ENCODE assay signal across 16 mouse cellular contexts in the genomic region with DNA sequence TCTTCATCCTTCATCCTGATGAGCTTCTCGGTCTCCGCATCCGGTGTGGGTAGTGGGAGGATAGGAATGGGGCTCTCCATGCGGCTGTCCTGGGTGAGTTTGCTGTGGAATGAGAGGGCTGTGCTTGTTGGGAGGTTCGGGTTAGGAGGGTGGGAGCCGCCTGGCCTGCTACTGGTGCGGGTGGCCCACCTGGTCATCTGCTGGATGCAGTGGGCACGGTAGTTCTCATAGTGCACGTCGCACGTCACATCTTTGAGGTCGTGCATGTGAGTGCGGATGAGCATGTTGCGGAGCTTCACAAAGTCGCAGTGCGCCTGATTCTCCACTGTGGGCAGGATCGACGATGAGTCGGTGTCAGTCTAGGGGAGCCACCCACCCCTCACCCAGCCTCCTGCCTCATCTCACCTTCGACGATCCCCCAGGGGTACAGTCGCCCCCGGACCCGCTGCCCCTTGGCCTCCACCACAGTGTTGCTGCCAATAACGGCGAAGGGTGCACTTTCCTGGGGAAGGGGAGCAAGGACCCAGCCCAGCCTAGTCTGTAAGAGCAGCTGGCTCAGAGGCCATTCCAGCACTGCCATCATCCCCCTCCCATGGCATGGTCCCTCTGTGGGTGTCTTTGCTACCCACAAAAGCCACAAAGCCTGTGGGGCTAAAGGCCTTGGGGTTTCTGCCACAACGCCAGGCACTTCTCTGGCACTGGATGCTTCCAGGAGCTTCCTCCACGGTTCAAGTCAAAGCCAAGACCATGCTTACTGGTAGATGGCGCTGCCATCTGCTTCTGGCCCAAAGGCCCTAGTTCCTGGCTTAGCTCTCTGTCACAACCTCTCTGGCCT. TPM values are rescaled to one million over a fixed set of nuclear protein-coding genes. Genes with fewer than 3 reads are reported as not detected.
A peak's percentile ranks its signal among the peaks of the same experiment; 100 is the strongest.
DNase-seq lines count a peak whose midpoint lies in the region; ATAC-seq and TF ChIP-seq lines count a peak whose summit lies in the region.
"Had no signal": no experiment of that assay in that cellular context is flagged by ENCODE, and none has a peak within 500 bp of the region (broad histone marks: within the 10 kb centered on the region; RNA-seq: fewer than 3 reads in every experiment).

No protein-coding gene starts in this region.

- no peak for TF ChIP-seq EP300 in stomach, postnatal 0 days (optimal IDR thresholded peaks at IDR 0.05)

- WGBS in stomach, postnatal 0 days, result 73% methylated on average over 29 of the region's 29 CpGs

- no peak overlapping the region for H3K27ac ChIP-seq in stomach, postnatal 0 days (replicated peaks)
- H3K27ac ChIP-seq: hindbrain, embryonic 10.5 days; midbrain, embryonic 13.5 days; neural tube, embryonic 12.5 days; stomach, embryonic 15.5 days had no signal

- H3K4me1 ChIP-seq in stomach, postnatal 0 days (replicated peaks; ENCODE audit: control insufficient read depth, insufficient read depth), result 0 out of 2 replicates have a peak, but pooled peaks cover 2% of the 10 kb centered on the region

- peak; percentile 21 for TF ChIP-seq CTCF in stomach, postnatal 0 days (IDR thresholded peaks at IDR 0.05; ENCODE audit: low read depth)

- DNase-seq in cerebellum, adult 18-20 months, result peak; percentile 18 to 44
- DNase-seq in cerebellum, adult 9-10 months, result no peak
- peak; percentile 14 to 16 for DNase-seq in layer of hippocampus, postnatal 25 days (ENCODE audit: extremely low spot score in 1 of 2, low spot score in 1 of 2)
- no peak for DNase-seq in layer of hippocampus, adult 11-12 months (ENCODE audit: low spot score)
- DNase-seq in thymus, postnatal 4 days, result peak; percentile 20
- no peak for DNase-seq in thymus, postnatal 36 days
- DNase-seq in stomach, postnatal 0 days (ENCODE audit: low spot score), result no peak
- no peak for DNase-seq in adrenal gland, postnatal 4 days (ENCODE audit: low spot score in 2 of 2)
- DNase-seq: gastrocnemius, postnatal 14 days; kidney, adult 11 months; thymus, postnatal 25 days had no signal

- no peak for ATAC-seq in stomach, postnatal 0 days (ENCODE audit: low FRiP score, low TSS enrichment)
- ATAC-seq: midbrain, embryonic 13.5 days had no signal

- H3K36me3 ChIP-seq in stomach, postnatal 0 days (ENCODE audit: control insufficient read depth, insufficient read depth, low read length), result no peaks in the 10 kb centered on the region; the same call in 1 of the 2 replicates
- H3K36me3 ChIP-seq: heart, embryonic 12.5 days; stomach, embryonic 15.5 days had no signal

- no peak overlapping the region for H3K9ac ChIP-seq in stomach, postnatal 0 days (ENCODE audit: low read length)
- H3K9ac ChIP-seq: heart, embryonic 12.5 days; midbrain, embryonic 13.5 days; neural tube, embryonic 12.5 days; stomach, embryonic 15.5 days had no signal

- no peak overlapping the region for H3K4me2 ChIP-seq in stomach, postnatal 0 days (replicated peaks; ENCODE audit: low read depth)
- H3K4me2 ChIP-seq: midbrain, embryonic 13.5 days; neural tube, embryonic 12.5 days; stomach, embryonic 15.5 days had no signal

- H3K9me3 ChIP-seq in stomach, postnatal 0 days (ENCODE audit: control insufficient read depth, low read length), result no peaks in the 10 kb centered on the region
- H3K9me3 ChIP-seq: heart, embryonic 12.5 days; hindbrain, embryonic 10.5 days; midbrain, embryonic 13.5 days; neural tube, embryonic 12.5 days; stomach, embryonic 15.5 days had no signal

- peaks cover 28% of the 10 kb centered on the region for H3K27me3 ChIP-seq in stomach, postnatal 0 days (ENCODE audit: control insufficient read depth, insufficient read depth, low read length)

- no peak overlapping the region for H3K4me3 ChIP-seq in stomach, postnatal 0 days (ENCODE audit: low read depth, low read length)
- H3K4me3 ChIP-seq: heart, embryonic 12.5 days; hindbrain, embryonic 10.5 days; midbrain, embryonic 13.5 days; neural tube, embryonic 12.5 days; stomach, embryonic 15.5 days had no signal

RNA-seq across cellular contexts. Expression of a gene that starts 0.9 kb away (rescaled TPM):
- total RNA-seq in layer of hippocampus, postnatal 25 days (2021), result 1 to 10 TPM; 1.2 TPM
- polyA plus RNA-seq in stomach, postnatal 0 days (2015; fragmentation: Nextera tagmentation; extraction: Ambion mirVana), result 4.6 and 5.4 TPM in 2 replicates
- 1 to 10 TPM in 1 of 2 experiments, under 1 TPM in 1; 0.39 to 1.1 TPM for total RNA-seq in adrenal gland, postnatal 4 days (2021)
- total RNA-seq: gastrocnemius, postnatal 14 days had no signal

RNA-seq across cellular contexts. Expression of a gene that starts 3.1 kb away (rescaled TPM):
- 100 to 1,000 TPM; 179 to 190 TPM for total RNA-seq in layer of hippocampus, postnatal 25 days (2021)
- 0.97 and 1.5 TPM in 2 replicates for polyA plus RNA-seq in stomach, postnatal 0 days (2015; fragmentation: Nextera tagmentation; extraction: Ambion mirVana)
- 10 to 100 TPM in 1 of 2 experiments, 1 to 10 TPM in 1; 7.3 to 10.7 TPM for total RNA-seq in adrenal gland, postnatal 4 days (2021)

RNA-seq across cellular contexts. Expression of a gene that starts 6.6 kb away (rescaled TPM):
- total RNA-seq in layer of hippocampus, postnatal 25 days (2021), result 100 to 1,000 TPM; 600 to 645 TPM
- polyA plus RNA-seq in stomach, postnatal 0 days (2015; fragmentation: Nextera tagmentation; extraction: Ambion mirVana), result 38.0 and 38.8 TPM in 2 replicates
- 10 to 100 TPM; 18.9 to 28.7 TPM for total RNA-seq in adrenal gland, postnatal 4 days (2021)

RNA-seq across cellular contexts. Expression of a gene that starts 32.7 kb away (rescaled TPM):
- under 1 TPM; 0.77 to 0.91 TPM for total RNA-seq in layer of hippocampus, postnatal 25 days (2021)
- 0.34 TPM in 2 replicates for polyA plus RNA-seq in stomach, postnatal 0 days (2015; fragmentation: Nextera tagmentation; extraction: Ambion mirVana)
- 1 to 10 TPM in 1 of 2 experiments, under 1 TPM in 1; 0.59 to 1.0 TPM for total RNA-seq in adrenal gland, postnatal 4 days (2021)

Comparison
In these comparisons a context has a peak if more than half of its experiments do, and no peak if none do; other contexts are left out.
1. DNase-seq: peak in cerebellum, adult 18-20 months (2 of 2), layer of hippocampus, postnatal 25 days (2 of 2) and thymus, postnatal 4 days (single experiment); none in cerebellum, adult 9-10 months (single experiment), layer of hippocampus, adult 11-12 months (single experiment), thymus, postnatal 36 days (0 of 2), stomach, postnatal 0 days (single experiment) and adrenal gland, postnatal 4 days (0 of 2).
2. RNA of a gene that starts 3.1 kb away (total RNA-seq): 179 to 190 TPM in layer of hippocampus, postnatal 25 days; 7.3 to 10.7 TPM in adrenal gland, postnatal 4 days; every median in the first group is over 10 times any median in the second.
3. RNA of a gene that starts 6.6 kb away (total RNA-seq): 600 to 645 TPM in layer of hippocampus, postnatal 25 days; 18.9 to 28.7 TPM in adrenal gland, postnatal 4 days; every median in the first group is over 10 times any median in the second.